Comparison of ENCODE assay signal across 8 mouse cellular contexts in the genomic region with DNA sequence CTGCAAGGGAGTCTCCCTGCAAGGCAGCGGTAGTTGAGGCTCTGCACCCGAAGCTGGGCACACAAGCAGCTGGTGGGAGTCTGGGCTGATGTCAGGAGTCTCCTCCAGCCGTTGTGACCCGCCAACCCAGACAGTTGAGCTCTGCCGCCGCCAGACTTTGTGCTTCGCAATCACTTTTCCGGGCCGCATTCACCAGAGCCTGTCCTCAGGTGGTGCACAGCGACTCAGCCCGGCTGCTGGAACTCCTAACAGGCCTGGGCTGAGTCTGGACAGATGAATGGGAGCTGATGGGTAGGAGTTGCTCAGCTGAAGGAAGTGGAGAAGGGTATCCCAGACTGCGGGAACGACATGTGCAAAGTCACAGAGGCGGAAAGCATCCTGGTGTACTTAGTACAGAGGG. TPM values are rescaled to one million over a fixed set of nuclear protein-coding genes. Genes with fewer than 3 reads are reported as not detected.
A peak's percentile ranks its signal among the peaks of the same experiment; 100 is the strongest.
DNase-seq lines count a peak whose midpoint lies in the region; ATAC-seq and TF ChIP-seq lines count a peak whose summit lies in the region.

No protein-coding gene starts in this region.

- TF ChIP-seq POLR2A in lung, adult 2 months (IDR thresholded peaks at IDR 0.05; ENCODE audit: borderline replicate concordance, extremely low read depth, low read depth, low read length), result no peak

- peaks cover 93% of the 10 kb centered on the region for H3K27me3 ChIP-seq in kidney, embryonic 15.5 days
- H3K27me3 ChIP-seq in forebrain, postnatal 0 days (ENCODE audit: insufficient read depth, low read length), result no peaks in the 10 kb centered on the region
- H3K27me3 ChIP-seq in midbrain, embryonic 16.5 days (ENCODE audit: control insufficient read depth, insufficient read depth, low read depth, low read length), result peaks cover 5% of the 10 kb centered on the region

- H3K27ac ChIP-seq in kidney, embryonic 15.5 days, result no peak overlapping the region
- no peak overlapping the region for H3K27ac ChIP-seq in forebrain, postnatal 0 days (ENCODE audit: low read depth, low read length)
- H3K27ac ChIP-seq in midbrain, embryonic 16.5 days (ENCODE audit: low read length), result no peak overlapping the region

- no peak for ATAC-seq in kidney, embryonic 15.5 days (replicated peaks; ENCODE audit: low FRiP score)
- no peak for ATAC-seq in forebrain, postnatal 0 days
- ATAC-seq in midbrain, embryonic 16.5 days, result no peak

- 3% methylated on average over 14 of the region's 14 CpGs for WGBS in kidney, embryonic 15.5 days
- WGBS in forebrain, postnatal 0 days, result 8% methylated on average over 14 of the region's 14 CpGs
- 2% methylated on average over 14 of the region's 14 CpGs for WGBS in midbrain, embryonic 16.5 days
- WGBS in lung, adult 2 months, result 10% methylated on average over 14 of the region's 14 CpGs

- H3K4me1 ChIP-seq in kidney, embryonic 15.5 days, result peaks cover 29% of the 10 kb centered on the region
- peaks cover 16% of the 10 kb centered on the region; the same call in 1 of the 2 replicates for H3K4me1 ChIP-seq in forebrain, postnatal 0 days (ENCODE audit: insufficient read depth)
- H3K4me1 ChIP-seq in midbrain, embryonic 16.5 days (ENCODE audit: control insufficient read depth, insufficient read depth, low read length), result peaks cover 31% of the 10 kb centered on the region
- H3K4me1 ChIP-seq in lung, adult 2 months (ENCODE audit: control insufficient read depth, insufficient read depth, low read length), result no peaks in the 10 kb centered on the region

- H3K9me3 ChIP-seq in kidney, embryonic 15.5 days (replicated peaks), result no peaks in the 10 kb centered on the region
- H3K9me3 ChIP-seq in forebrain, postnatal 0 days (ENCODE audit: low read length), result no peaks in the 10 kb centered on the region
- no peaks in the 10 kb centered on the region for H3K9me3 ChIP-seq in midbrain, embryonic 16.5 days (replicated peaks; ENCODE audit: control insufficient read depth, low read length, poor library complexity, severe bottlenecking)

- no peak for DNase-seq in kidney, adult 9 months
- DNase-seq in ZHBTc4 (ENCODE audit: low read depth, low spot score), result peak; percentile 56
- DNase-seq in forebrain, postnatal 0 days, result peak; percentile 49
- DNase-seq in urinary bladder, postnatal 4 days (ENCODE audit: low spot score in 2 of 2), result no peak
- DNase-seq in adrenal gland, postnatal 14 days, result no peak
- no peak for DNase-seq in lung, adult 2 months

- H3K4me3 ChIP-seq in kidney, embryonic 15.5 days (replicated peaks), result 0 out of 2 replicates have a peak overlapping the region, but pooled peaks have one; percentile 45
- peak overlapping the region; percentile 63; the same call in 1 of the 2 replicates for H3K4me3 ChIP-seq in forebrain, postnatal 0 days (ENCODE audit: low read depth, low read length)
- H3K4me3 ChIP-seq in midbrain, embryonic 16.5 days (ENCODE audit: low read depth, low read length), result peak overlapping the region; percentile 52; the same call in 1 of the 2 replicates
- H3K4me3 ChIP-seq in lung, adult 2 months (replicated peaks; ENCODE audit: extremely low read depth, low read depth, low read length), result no peak overlapping the region

- peak overlapping the region; percentile 82; the same call in 1 of the 2 replicates for H3K4me2 ChIP-seq in kidney, embryonic 15.5 days
- peak overlapping the region; percentile 80 for H3K4me2 ChIP-seq in forebrain, postnatal 0 days (ENCODE audit: low read depth)
- peak overlapping the region; percentile 87 for H3K4me2 ChIP-seq in midbrain, embryonic 16.5 days (ENCODE audit: low read length)

- H3K9ac ChIP-seq in kidney, embryonic 15.5 days, result no peak overlapping the region
- H3K9ac ChIP-seq in forebrain, postnatal 0 days, result no peak overlapping the region
- H3K9ac ChIP-seq in midbrain, embryonic 16.5 days (ENCODE audit: low read depth, low read length), result peak overlapping the region; percentile 84; the same call in 1 of the 2 replicates

- no peaks in the 10 kb centered on the region for H3K36me3 ChIP-seq in kidney, embryonic 15.5 days
- H3K36me3 ChIP-seq in forebrain, postnatal 0 days (ENCODE audit: insufficient read depth), result no peaks in the 10 kb centered on the region
- H3K36me3 ChIP-seq in midbrain, embryonic 16.5 days (ENCODE audit: control insufficient read depth, insufficient read depth, low read length), result no peaks in the 10 kb centered on the region

- no peak for TF ChIP-seq CTCF in forebrain, postnatal 0 days (IDR thresholded peaks at IDR 0.05; ENCODE audit: low read depth)
- no peak for TF ChIP-seq CTCF in lung, adult 2 months (IDR thresholded peaks at IDR 0.05; ENCODE audit: insufficient read depth, low read length)

RNA-seq across cellular contexts. Expression of a gene that starts 0.8 kb away (rescaled TPM):
- 0.04 TPM in 1 of 2 replicates, not detected in the other for polyA plus RNA-seq in kidney, embryonic 15.5 days (2015; fragmentation: Nextera tagmentation; extraction: Ambion mirVana)
- 33.9 and 51.6 TPM in 2 replicates for total RNA-seq in forebrain, postnatal 0 days (2014; rRNA removed)
- 8.1 and 10.1 TPM in 2 replicates for polyA plus RNA-seq in forebrain, postnatal 0 days (2015; fragmentation: Nextera tagmentation; extraction: Ambion mirVana)
- 9.6 and 12.6 TPM in 2 replicates for polyA plus RNA-seq in midbrain, embryonic 16.5 days (2015; fragmentation: Nextera tagmentation; extraction: Ambion mirVana)
- total RNA-seq in adrenal gland, postnatal 14 days (2021), result 4.4 and 5.6 TPM in 2 replicates
- 0.02 and 0.09 TPM in 2 replicates for polyA plus RNA-seq in lung, adult 2 months (2012; rRNA removed)

RNA-seq across cellular contexts. Expression of a gene that starts 53.9 kb away (rescaled TPM):
- 25.4 and 25.6 TPM in 2 replicates for polyA plus RNA-seq in kidney, embryonic 15.5 days (2015; fragmentation: Nextera tagmentation; extraction: Ambion mirVana)
- total RNA-seq in forebrain, postnatal 0 days (2014; rRNA removed), result 6.4 and 11.4 TPM in 2 replicates
- 16.0 and 16.8 TPM in 2 replicates for polyA plus RNA-seq in forebrain, postnatal 0 days (2015; fragmentation: Nextera tagmentation; extraction: Ambion mirVana)
- polyA plus RNA-seq in midbrain, embryonic 16.5 days (2015; fragmentation: Nextera tagmentation; extraction: Ambion mirVana), result 13.5 and 19.7 TPM in 2 replicates
- total RNA-seq in adrenal gland, postnatal 14 days (2021), result 13.1 and 19.8 TPM in 2 replicates
- 78.0 and 98.3 TPM in 2 replicates for polyA plus RNA-seq in lung, adult 2 months (2012; rRNA removed)

Comparison
In these comparisons a context has a peak if more than half of its experiments do, and no peak if none do; other contexts are left out.
1. DNase-seq: peak in ZHBTc4 (single experiment) and forebrain, postnatal 0 days (single experiment); none in kidney, adult 9 months (single experiment), urinary bladder, postnatal 4 days (0 of 2), adrenal gland, postnatal 14 days (single experiment) and lung, adult 2 months (single experiment).
2. Peak in every context shown above with its lines, with median percentiles within 50 percentile points of each other: H3K4me2 ChIP-seq.